Mouse (Mus musculus) CD8-positive naive resting alpha-beta T cell, adult 57 days (primary cell): Measurements from ENCODE around the gene Herpud1. TPM values are rescaled to one million over a fixed set of nuclear protein-coding genes. Genes with fewer than 3 reads are reported as not detected.

Experiments
- total RNA-seq: library from RNA; stranded (reverse); gene quantifications from one replicate; pipeline ENCODE4 v1.2.4, GENCODE M21; 2023

Herpud1 gene
- total RNA-seq, result 137 TPM

GRCm38 (mm10) chr8:94386214-94387026 is at the start of gene Herpud1:
Gene Herpud1 (plus strand): TSS chr8:94386438.

GRCm38 (mm10) chr8:94433981-94434466 is 47.8 kb downstream of the Herpud1 start, which contains the start of gene Nlrc5:
Gene Nlrc5 (plus strand): TSS chr8:94434356.

Other genes with a start within 250 kb of the Herpud1 start
- gene Mt4, start 249.2 kb upstream of the Herpud1 start, total RNA-seq, result not detected
- gene Mt3, start 233.8 kb upstream of the Herpud1 start, total RNA-seq, result not detected
- 1.7 TPM for gene Mt2, start 213.8 kb upstream of the Herpud1 start, total RNA-seq
- gene Mt1, start 207.4 kb upstream of the Herpud1 start, total RNA-seq, result 2.5 TPM
- 38.2 TPM for gene Nup93, start 171.9 kb upstream of the Herpud1 start, total RNA-seq
- 0.49 TPM for gene Slc12a3, start 57.2 kb upstream of the Herpud1 start, total RNA-seq
- 402 TPM for gene Nlrc5, start 47.9 kb downstream of the Herpud1 start, total RNA-seq
- 0.49 TPM for gene Cpne2, start 146.6 kb downstream of the Herpud1 start, total RNA-seq
- gene Rspry1, start 215.5 kb downstream of the Herpud1 start, total RNA-seq, result 32.5 TPM
- gene Fam192a, start 215.6 kb downstream of the Herpud1 start, total RNA-seq, result 39.4 TPM